Mouse (Mus musculus) heart, embryonic 15.5 days (tissue): ENCODE measurements around the gene Myh7. TPM values are rescaled to one million over a fixed set of nuclear protein-coding genes. Genes with fewer than 3 reads are reported as not detected.
"Not testable (repeated sequence)": the region's sequence is repeated elsewhere in the genome, so short reads cannot be mapped to it uniquely, and the experiment has no call there.

Source experiments
- ATAC-seq: fragments of 200-750 bp; cut with Nextera tagmentation; replicated peaks from 2 replicates; pipeline ENCODE4 v1.8.0; 2017; ENCODE audit warnings: low read depth, moderate TSS enrichment; ENCODE audit not compliant: insufficient number of reproducible peaks, insufficient read depth, low FRiP score
- H3K27ac ChIP-seq: fragments of 300-500 bp; sonication (generic); 2 replicates; pipeline ENCODE4 v1.5.1; 2015; ENCODE audit warnings: mild to moderate bottlenecking, inconsistent platforms
- H3K27me3 ChIP-seq: fragments of 300-500 bp; sonication (generic); 2 replicates; pipeline ENCODE4 v1.6.1; 2015; ENCODE audit warnings: inconsistent platforms
- H3K36me3 ChIP-seq: fragments of 300-500 bp; sonication (generic); 2 replicates; pipeline ENCODE4 v1.6.1; 2015; ENCODE audit warnings: mild to moderate bottlenecking, inconsistent platforms
- H3K4me1 ChIP-seq: fragments of 300-500 bp; sonication (generic); replicated peaks from 2 replicates; pipeline ENCODE4 v1.6.1; 2015; ENCODE audit warnings: inconsistent platforms
- H3K4me2 ChIP-seq: fragments of 300-500 bp; sonication (generic); 2 replicates; pipeline ENCODE4 v1.6.1; 2015; ENCODE audit warnings: inconsistent platforms, mild to moderate bottlenecking, moderate library complexity
- H3K4me3 ChIP-seq: fragments of 300-500 bp; sonication (generic); 2 replicates; pipeline ENCODE4 v1.5.1; 2015; ENCODE audit warnings: mild to moderate bottlenecking, inconsistent platforms
- H3K9ac ChIP-seq: fragments of 300-500 bp; sonication (generic); 2 replicates; pipeline ENCODE4 v1.6.1; 2015; ENCODE audit warnings: mild to moderate bottlenecking, inconsistent platforms
- H3K9me3 ChIP-seq: fragments of 300-500 bp; sonication (generic); replicated peaks from 2 replicates; pipeline ENCODE4 v1.6.1; 2016; ENCODE audit warnings: inconsistent platforms
- WGBS: fragments of 180-500 bp; shearing (Covaris S2); methylation state at CpG from one replicate; pipeline ENCODE4 v1.1.7; 2015; ENCODE audit warnings: mixed read lengths; 5-methylcytosine and 5-hydroxymethylcytosine counted together
- polyA plus RNA-seq: library from polyadenylated mRNA; unstranded; fragments of >200 nt; fragmentation: Nextera tagmentation; extraction: Ambion mirVana; gene quantifications from 2 replicates; pipeline ENCODE4 v1.2.1, GENCODE M21; 2015

Gene Myh7
- polyA plus RNA-seq, 1 experiment from 2014 or later = 4,914 TPM

GRCm38 (mm10) chr14:55003878-55004855 lies 9.7 kb upstream of the Myh7 start:
- Histone ChIP-seq H3K27ac (peak overlapping the region; percentile 99), H3K4me3 (peak overlapping the region; percentile 28), H3K27me3 (no peaks in the 10 kb centered on the region), H3K4me2 (peak overlapping the region; percentile 57), H3K9me3 (no peaks in the 10 kb centered on the region), H3K36me3 (no peaks in the 10 kb centered on the region), H3K9ac (peak overlapping the region; percentile 54), H3K4me1 (peaks cover 62% of the 10 kb centered on the region)
- peak; percentile 86 for ATAC-seq
- WGBS = 33% methylated on average over 18 of the region's 18 CpGs

GRCm38 (mm10) chr14:55002687-55003120 lies 8.3 kb upstream of the Myh7 start:
- Histone ChIP-seq H3K27me3 (no peaks in the 10 kb centered on the region), H3K4me1 (peaks cover 68% of the 10 kb centered on the region), H3K27ac (peak overlapping the region; percentile 99), H3K36me3 (no peaks in the 10 kb centered on the region), H3K4me3 (no peak overlapping the region), H3K4me2 (peak overlapping the region; percentile 29), H3K9ac (0 out of 2 replicates have a peak overlapping the region, but pooled peaks have one; percentile 0), H3K9me3 (no peaks in the 10 kb centered on the region)
- WGBS = 23% methylated on average over 7 of the region's 7 CpGs
- no peak for ATAC-seq

- ATAC-seq = no peak
- Histone ChIP-seq H3K4me3 (no peak overlapping the region), H3K4me1 (peaks cover 69% of the 10 kb centered on the region), H3K36me3 (no peaks in the 10 kb centered on the region), H3K27me3 (no peaks in the 10 kb centered on the region), H3K27ac (peak overlapping the region; percentile 99), H3K9ac (0 out of 2 replicates have a peak overlapping the region, but pooled peaks have one; percentile 0), H3K9me3 (no peaks in the 10 kb centered on the region), H3K4me2 (peak overlapping the region; percentile 29)
- WGBS = 29% methylated on average over 12 of the region's 12 CpGs
Measured at GRCm38 (mm10) chr14:55001938-55002686, 7.7 kb upstream of the Myh7 start.

DNA sequence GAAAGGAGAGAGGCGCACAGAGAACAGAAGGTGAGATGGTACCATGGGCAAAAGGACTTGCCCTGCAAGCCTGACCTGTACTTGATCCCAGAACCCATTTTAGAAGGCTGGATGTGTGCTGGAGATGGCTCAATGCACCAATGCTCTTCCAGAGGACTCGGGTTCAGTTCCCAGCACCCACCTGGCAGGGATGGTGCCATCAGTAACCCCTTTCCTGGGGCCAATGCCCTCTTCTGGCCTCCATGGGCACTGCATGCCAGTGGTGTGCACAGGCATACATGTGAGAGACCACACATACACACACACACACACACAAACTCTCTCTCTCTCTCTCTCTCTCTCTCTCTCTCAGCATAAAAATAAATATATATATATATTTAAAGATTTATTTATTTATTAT lies 7.0 kb upstream of the Myh7 start:
- Histone ChIP-seq H3K9me3 (no peaks in the 10 kb centered on the region), H3K27me3 (no peaks in the 10 kb centered on the region), H3K27ac (peak overlapping the region; percentile 53), H3K9ac (no peak overlapping the region), H3K4me2 (no peak overlapping the region), H3K4me1 (peaks cover 66% of the 10 kb centered on the region), H3K36me3 (no peaks in the 10 kb centered on the region), H3K4me3 (no peak overlapping the region)
- WGBS = 97% methylated on average over 2 of the region's 2 CpGs
- no peak for ATAC-seq

- Histone ChIP-seq H3K9me3 (no peaks in the 10 kb centered on the region), H3K27me3 (no peaks in the 10 kb centered on the region), H3K4me3 (no peak overlapping the region), H3K27ac (peak overlapping the region; percentile 6; the same call in 1 of the 2 replicates), H3K4me2 (no peak overlapping the region), H3K9ac (no peak overlapping the region), H3K36me3 (no peaks in the 10 kb centered on the region), H3K4me1 (peaks cover 67% of the 10 kb centered on the region)
- WGBS = 78% methylated on average over 6 of the region's 6 CpGs
- ATAC-seq = no peak
Measured at GRCm38 (mm10) chr14:55000814-55001213, 6.4 kb upstream of the Myh7 start.

DNA sequence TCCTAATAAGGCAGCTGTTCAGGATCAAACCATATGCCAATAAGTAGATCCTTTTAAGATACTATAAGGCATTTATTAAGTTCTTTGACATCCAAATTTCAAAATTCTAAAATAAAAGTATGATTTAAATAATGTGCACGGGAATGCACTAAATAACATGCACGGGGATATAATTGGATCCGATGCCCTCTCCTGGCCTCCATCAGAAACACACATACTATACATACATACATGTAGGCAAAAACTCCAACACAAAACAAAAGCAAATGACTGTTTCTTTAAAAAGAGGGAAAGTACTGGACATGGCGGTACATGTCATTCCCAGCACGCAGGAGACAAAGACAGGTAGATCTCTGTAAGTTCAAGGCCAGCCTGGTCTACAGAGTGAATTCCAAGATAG lies 5.4 kb upstream of the Myh7 start:
- peak overlapping the region; percentile 6; the same call in 1 of the 2 replicates for H3K27ac ChIP-seq
- ATAC-seq = not testable (repeated sequence)

DNA sequence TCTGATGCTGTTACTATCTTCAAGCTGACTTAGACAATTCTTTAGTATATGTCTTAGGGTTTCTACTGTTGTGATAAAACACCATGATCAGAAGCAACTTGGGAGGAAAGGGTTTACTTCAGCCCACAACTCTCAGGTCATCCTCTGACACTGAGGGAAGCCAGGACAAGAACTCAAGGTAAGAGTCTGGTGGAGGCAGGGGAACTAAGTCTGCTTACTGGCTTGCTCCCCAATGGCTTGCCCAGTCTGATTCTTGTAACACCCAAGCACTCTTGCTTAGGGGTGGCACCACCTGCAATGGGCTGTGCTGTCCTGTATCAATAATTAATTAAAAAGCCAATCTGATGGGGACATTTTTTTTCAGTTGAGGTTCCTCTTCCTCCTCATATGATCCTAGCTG lies 4.3 kb upstream of the Myh7 start:
- H3K4me2 ChIP-seq = 0 out of 2 replicates have a peak overlapping the region, but pooled peaks have one; percentile 48
- no peak overlapping the region for H3K4me3 ChIP-seq
- H3K9ac ChIP-seq = no peak overlapping the region
- no peaks in the 10 kb centered on the region for H3K36me3 ChIP-seq
- no peaks in the 10 kb centered on the region for H3K27me3 ChIP-seq
- H3K4me1 ChIP-seq = peaks cover 65% of the 10 kb centered on the region
- peak overlapping the region; percentile 99 for H3K27ac ChIP-seq
- ATAC-seq = no peak
- H3K9me3 ChIP-seq = no peaks in the 10 kb centered on the region

More for the DNA sequence above, 5.4 kb upstream of the Myh7 start:
- H3K4me2 ChIP-seq, H3K4me3 ChIP-seq, H3K27me3 ChIP-seq, H3K36me3 ChIP-seq, H3K9ac ChIP-seq, H3K9me3 ChIP-seq: not testable (repeated sequence)
- 77% methylated on average over 5 of the region's 5 CpGs for WGBS
- H3K4me1 ChIP-seq = peaks cover 71% of the 10 kb centered on the region

DNA sequence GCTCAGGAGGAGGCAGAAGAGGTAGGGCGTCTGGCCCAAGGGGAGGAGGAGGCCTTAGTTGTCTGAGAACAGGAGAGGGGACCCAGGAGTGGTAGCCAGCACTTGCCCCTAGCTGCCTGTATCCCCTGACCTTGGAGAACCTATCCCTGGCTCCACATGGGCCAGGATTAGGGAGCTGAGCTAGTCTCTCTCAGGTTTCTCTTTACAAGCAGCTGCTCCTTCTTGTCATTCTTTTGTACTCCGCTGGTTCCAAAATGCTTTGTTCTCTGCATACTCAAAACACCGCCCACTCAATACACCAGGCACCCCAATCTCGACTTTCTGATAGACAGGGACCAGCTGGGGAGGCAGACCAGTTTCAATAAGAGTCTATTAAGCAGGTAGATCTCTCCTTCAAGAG lies 2.9 kb upstream of the Myh7 start:
- 0 out of 2 replicates have a peak, but pooled peaks have one; percentile 9 for ATAC-seq
- H3K27ac ChIP-seq = peak overlapping the region; percentile 99
- H3K9me3 ChIP-seq = no peaks in the 10 kb centered on the region
- peaks cover 51% of the 10 kb centered on the region for H3K4me1 ChIP-seq
- H3K4me3 ChIP-seq = peak overlapping the region; percentile 20
- WGBS = 38% methylated on average over 4 of the region's 4 CpGs
- H3K9ac ChIP-seq = peak overlapping the region; percentile 64
- H3K36me3 ChIP-seq = no peaks in the 10 kb centered on the region
- no peaks in the 10 kb centered on the region for H3K27me3 ChIP-seq
- peak overlapping the region; percentile 48 for H3K4me2 ChIP-seq

DNA sequence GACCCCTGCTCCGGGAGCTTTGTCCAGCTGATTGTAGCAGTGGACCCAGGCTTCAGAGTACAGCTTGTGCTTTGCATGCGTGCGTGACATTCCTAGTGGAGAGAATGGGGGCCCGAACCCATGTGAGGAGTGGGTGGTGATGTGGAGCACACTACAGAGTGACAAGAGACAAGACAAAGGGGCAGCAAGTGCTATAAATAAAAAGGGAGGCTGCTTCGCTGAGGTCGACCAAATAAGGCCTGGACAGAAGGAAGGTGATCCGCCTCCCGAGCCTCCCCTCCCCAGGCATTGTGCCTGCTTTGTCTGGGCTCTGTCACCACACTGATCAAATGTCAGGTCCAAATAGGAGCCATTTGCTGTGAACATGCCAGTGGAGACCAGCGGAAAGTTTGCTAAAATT lies 2.4 kb upstream of the Myh7 start:
- peak overlapping the region; percentile 64 for H3K9ac ChIP-seq
- H3K27ac ChIP-seq = peak overlapping the region; percentile 99
- peak overlapping the region; percentile 20 for H3K4me3 ChIP-seq
- WGBS = 36% methylated on average over 9 of the region's 9 CpGs
- H3K9me3 ChIP-seq = no peaks in the 10 kb centered on the region
- no peaks in the 10 kb centered on the region for H3K36me3 ChIP-seq
- no peaks in the 10 kb centered on the region for H3K27me3 ChIP-seq
- peak overlapping the region; percentile 65 for H3K4me2 ChIP-seq
- ATAC-seq = peak; percentile 79
- H3K4me1 ChIP-seq = peaks cover 46% of the 10 kb centered on the region

DNA sequence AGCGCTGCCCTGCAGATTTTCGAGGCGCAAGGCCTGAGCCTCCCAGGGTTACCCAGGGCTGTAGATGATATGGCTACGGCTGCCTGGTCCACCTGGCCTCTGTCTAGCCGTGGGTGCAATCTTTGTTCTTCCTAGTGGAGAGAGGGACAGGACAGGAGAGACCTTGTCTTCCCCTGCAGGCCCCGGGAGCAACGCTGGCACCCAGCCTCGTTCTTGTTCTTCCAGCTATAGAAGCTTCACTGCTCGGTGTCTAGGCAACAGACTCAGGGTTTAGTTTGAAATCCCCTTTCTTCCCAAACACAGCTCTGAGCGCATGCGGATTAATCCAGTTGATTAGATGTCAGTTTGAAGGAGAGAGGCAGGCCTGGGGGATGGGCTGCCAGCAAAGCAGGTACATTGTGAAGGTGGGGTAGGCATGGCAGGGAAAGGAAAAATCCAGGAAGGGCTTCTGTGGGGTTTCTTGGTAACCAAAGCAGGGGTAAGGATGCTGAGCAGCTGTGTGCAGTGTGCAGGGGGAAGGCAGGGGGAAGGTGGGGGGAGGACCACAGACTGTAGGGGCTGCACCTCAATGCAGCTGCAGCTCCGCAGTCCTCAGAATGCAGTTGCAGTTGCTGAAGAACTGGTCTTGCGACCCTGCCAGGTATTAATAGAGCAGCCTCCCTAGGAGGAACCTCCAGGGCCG lies 1.2 kb upstream of the Myh7 start:
- Histone ChIP-seq H3K9ac (peak overlapping the region; percentile 63), H3K36me3 (no peaks in the 10 kb centered on the region), H3K4me3 (peak overlapping the region; percentile 55), H3K4me2 (peak overlapping the region; percentile 65), H3K27me3 (no peaks in the 10 kb centered on the region), H3K9me3 (no peaks in the 10 kb centered on the region), H3K27ac (peak overlapping the region; percentile 99), H3K4me1 (peaks cover 44% of the 10 kb centered on the region)
- ATAC-seq = no peak
- WGBS = 36% methylated on average over 14 of the region's 14 CpGs

DNA sequence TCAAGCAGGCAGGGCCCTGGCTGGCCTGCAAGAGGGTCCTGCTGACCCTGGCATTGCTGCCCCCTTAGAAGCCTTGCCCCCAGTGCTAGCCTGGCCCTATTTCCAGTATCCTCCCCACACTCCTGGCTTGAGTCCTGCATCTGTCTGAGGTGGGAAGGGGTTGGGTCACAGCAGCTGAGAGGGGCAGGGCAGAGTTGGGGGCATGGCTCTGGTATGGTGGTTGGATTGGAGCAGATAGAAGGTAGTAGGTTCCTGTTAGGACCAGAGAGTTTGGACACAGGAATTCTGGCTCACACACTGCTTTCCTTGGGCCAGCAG lies 402 bp upstream of the Myh7 start:
- Histone ChIP-seq H3K4me3 (peak overlapping the region; percentile 55), H3K9ac (peak overlapping the region; percentile 63), H3K4me2 (peak overlapping the region; percentile 65), H3K36me3 (no peaks in the 10 kb centered on the region), H3K9me3 (no peaks in the 10 kb centered on the region), H3K27me3 (no peaks in the 10 kb centered on the region), H3K27ac (peak overlapping the region; percentile 99), H3K4me1 (peaks cover 38% of the 10 kb centered on the region)
- ATAC-seq = no peak; the same call in 1 of the 2 replicates
